Mouse (Mus musculus) Muller cell, postnatal 12 days (primary cell): ENCODE measurements around the gene Dppa5a.
"Not testable (repeated sequence)": the region's sequence is repeated elsewhere in the genome, so short reads cannot be mapped to it uniquely, and the experiment has no call there.

Experiments
- DNase-seq: peaks from one replicate; pipeline ENCODE4 v3.0.0-alpha.2; 2015; ENCODE audit errors: inconsistent ontology term

Gene Dppa5a

DNA sequence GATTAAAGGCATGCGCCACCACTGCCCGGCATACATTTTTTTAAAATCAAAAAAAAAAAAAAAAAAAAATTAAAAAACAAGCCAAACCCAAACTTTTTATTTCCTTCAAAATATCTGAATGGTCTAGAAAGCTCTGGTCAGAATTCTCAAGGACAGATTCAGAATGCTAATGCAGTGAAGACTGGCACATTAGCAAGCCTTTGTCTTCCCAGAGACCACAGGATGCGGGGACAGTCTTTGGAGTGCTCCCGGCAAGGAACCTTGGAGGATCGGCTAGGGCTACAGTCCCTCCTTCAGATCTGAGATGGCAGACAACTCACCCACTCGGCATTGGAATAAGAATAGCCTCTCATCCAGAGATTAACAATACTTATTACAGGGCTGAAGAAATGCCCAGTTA, 3.3 kb downstream of the Dppa5a start:
- DNase-seq, result no peak

GRCm38 (mm10) chr9:78363374-78363773, 4.6 kb downstream of the Dppa5a start:
- DNase-seq, result no peak

- DNase-seq, result no peak
Measured at GRCm38 (mm10) chr9:78360484-78360872, 7.5 kb downstream of the Dppa5a start.

GRCm38 (mm10) chr9:78359750-78360483, 8.1 kb downstream of the Dppa5a start:
- DNase-seq, result no peak

DNA sequence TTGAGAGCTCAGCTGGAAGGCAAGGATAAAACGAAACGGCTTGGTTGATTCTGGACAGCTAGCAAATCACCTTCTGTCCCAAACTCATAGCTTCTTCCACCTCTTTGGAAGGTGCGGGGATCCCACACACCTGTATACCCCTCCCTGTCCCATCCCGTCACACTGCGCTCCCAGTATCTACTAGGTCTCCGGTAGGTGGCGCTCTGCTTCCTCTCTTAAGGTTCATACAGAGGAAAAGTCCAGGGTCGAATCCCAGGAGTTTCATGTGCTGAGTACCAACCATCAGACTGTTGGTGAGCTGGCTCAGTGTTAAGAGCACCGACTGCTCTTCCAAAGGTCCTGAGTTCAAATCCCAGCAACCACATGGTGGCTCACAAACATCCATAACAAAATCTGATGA, 9.9 kb downstream of the Dppa5a start:
- DNase-seq, result peak; percentile 41

DNA sequence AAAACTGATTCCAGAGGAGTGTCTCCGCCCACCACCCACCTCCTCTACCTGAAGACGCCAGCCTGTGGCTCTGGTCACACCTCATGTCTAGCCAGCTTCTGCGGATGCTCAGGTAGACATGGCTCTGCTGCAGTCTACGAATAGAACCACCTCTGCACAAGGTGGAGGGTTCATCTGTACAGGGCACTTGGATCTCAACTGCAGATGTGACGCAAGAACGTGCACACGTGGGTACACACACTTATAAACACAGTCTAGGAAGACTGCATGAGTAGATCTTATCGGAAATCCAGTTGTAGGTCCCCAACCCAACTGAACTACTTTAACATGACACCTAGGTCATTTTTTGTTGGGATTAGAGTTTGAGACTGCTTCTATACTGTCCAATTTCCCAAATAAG, 12.4 kb downstream of the Dppa5a start, which contains the start of gene Gsta2:
TSS of gene Gsta2 (minus strand) at position 178 of the 400 bp plus-strand sequence.
- no peak for DNase-seq

GRCm38 (mm10) chr9:78354665-78355578, 13.1 kb downstream of the Dppa5a start:
- no peak for DNase-seq

DNA sequence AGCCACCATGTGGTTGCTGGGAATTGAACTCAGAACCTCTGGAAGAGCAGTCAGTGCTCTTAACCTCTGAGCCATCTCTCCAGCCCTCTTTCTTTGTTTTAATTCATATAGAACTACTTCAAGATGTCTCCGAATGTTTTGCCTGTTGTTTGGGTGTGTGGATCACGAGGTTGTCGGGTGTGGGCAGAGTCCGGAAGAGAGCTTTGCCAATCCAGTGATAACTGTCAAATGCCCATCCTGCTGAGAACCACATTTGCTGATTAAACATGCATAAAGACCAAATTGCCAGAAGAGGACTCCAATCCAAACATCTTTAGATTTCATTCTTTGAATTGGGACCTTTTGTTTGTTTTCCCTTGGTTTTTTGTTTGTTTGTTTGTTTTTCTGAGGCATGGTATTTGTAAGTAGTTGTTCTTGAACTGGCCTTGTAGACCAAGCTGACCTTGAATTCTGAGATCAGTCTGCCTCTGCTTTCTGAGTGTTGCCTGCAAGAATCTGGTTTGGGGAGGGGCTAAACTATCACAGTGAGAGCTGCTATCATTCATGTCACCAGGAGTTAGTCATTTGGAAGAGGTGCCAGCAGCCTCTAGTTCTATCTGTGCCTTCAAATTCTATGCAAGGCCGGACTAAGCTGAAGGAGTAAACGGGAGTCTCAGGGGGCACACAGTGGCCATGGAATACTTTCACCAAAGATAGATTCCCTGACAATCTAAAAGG, 16.3 kb downstream of the Dppa5a start:
- no peak for DNase-seq

DNA sequence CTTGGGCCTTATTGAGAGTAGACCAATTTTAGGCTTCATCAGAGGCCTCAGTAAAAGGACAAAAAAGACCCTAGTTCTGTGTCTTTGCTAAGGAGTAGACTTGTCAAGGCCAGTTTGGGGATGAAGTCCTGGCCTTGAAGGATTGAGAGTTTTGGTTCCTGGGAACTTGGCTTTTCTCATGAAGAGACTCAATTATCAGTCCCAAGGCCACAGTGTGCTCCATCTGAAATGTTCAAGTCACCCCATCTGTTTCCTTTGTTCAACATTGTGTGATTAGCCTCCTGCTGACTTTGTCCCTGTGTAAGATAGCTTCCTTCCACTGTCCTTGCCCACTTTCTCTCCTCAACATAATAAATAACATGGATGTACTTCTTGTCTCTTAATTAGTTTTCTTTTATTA, 18.0 kb downstream of the Dppa5a start:
- not testable (repeated sequence) for DNase-seq

DNA sequence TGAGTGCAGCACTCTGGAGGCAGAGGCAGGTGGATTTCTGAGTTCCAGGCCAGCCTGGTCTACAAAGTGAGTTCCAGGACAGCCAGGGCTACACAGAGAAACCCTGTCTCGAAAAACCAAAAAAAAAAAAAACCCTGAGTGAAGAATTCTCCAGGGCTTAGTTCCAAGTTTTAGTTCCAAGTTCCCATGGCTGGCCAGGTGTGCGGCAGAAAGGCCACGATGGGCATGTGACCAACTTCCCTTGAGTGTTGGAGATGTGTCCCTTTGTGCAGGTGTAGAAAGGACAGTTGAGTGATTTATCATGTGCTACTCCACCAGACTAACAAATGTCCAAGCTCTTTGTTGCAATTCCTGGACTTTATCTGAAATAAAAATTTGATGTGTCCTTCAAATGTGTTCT, 18.8 kb downstream of the Dppa5a start:
- not testable (repeated sequence) for DNase-seq

DNA sequence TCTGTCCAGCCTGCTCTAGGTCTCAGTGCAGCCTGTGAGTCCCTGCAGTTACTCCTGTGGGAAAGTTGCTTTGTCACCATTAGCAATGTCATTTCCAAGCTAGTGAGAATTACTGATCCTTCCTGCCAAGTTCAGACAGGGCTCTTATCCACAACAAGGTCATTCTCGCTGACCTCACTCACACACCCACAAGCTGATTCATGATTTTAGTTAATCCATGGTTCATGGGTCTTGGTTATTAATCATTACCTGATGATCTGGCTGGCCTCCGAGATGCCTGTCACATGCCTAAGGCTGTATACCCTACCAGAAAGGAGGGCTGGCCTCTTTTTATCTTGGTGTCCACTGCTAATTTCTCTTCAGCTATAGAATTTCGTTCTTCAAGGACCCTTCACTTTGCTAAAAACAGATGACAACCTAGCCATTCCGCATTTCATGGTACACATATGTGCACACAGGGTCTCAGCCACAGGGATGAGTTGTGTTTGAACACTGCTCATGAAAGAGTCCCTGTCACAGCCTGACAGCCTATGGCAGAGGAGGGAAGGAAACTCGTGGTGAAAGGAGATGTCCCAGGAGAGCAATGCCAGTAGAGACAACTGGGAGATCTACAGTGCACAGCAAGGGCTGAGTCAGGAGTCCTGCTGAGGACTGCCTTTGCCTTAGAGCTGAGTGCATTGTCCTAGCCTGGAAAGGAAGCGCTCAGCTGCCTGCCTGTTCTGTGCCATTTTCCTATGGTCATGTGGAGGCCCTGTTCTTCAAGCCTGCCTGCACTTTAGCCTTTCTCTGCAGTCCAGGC, 19.6 kb downstream of the Dppa5a start:
- DNase-seq, result peak; percentile 31

GRCm38 (mm10) chr9:78347004-78347403, 21.0 kb downstream of the Dppa5a start:
- no peak for DNase-seq

DNA sequence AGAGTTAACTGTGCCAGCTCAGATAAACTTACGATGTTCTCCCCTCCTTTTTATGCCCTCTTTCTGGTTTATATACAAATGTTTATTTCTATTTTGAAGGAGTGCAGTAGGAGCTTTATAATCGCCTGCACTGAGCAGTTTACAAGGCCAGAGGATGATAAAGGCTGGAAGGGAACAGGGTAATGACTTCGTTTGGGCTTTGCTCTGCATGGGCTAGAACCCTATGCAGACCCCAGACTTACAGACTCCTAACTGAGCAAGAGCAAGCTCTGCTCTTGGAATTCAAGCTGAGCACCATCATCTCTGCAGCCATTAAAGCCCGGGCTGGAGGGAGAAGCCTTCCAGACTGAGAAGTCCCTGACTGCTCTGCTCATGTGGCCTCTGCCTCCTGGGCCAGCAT, 22.7 kb downstream of the Dppa5a start:
- not testable (repeated sequence) for DNase-seq

- not testable (repeated sequence) for DNase-seq
Measured at GRCm38 (mm10) chr9:78343055-78343454, 24.9 kb downstream of the Dppa5a start.

DNA sequence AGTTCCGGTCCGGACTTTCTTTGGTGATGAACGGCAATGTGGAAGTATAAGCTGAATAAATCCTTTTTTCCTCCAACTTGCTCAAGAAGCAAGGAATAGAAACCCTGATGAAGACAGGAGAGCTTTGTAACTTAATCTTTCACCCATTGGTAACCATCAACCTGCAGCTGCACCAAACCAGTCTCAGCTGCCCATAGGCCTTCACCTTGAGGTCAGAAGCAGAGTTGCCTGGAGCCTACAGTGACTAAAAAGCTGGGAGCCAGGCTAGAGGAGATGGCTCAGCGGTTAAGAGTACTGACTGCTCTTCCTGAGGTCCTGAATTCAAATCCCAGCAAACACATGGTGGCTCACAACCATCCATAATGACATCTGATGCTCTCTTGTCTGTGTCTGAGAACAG, 25.5 kb downstream of the Dppa5a start:
- DNase-seq, result not testable (repeated sequence)

DNA sequence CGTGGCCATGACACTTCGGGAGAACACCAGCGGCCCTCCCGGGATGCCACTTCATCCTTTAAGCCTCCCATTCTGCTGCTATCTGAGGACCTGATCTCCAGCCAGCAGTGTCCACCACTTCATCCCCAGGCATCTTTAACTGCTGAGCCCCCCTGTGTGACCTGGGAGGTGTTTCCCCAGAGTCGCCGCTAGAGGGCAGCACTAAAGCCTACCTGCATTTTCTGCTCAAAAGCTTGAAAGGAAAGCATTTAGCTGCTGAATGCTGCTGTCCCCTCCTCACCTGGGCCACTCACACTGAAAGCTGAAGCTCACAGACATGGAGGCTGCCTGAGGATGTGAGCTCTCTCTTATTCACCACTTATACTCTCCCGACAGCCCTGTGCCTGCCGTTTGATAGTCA, 27.7 kb downstream of the Dppa5a start:
- peak; percentile 10 for DNase-seq

DNA sequence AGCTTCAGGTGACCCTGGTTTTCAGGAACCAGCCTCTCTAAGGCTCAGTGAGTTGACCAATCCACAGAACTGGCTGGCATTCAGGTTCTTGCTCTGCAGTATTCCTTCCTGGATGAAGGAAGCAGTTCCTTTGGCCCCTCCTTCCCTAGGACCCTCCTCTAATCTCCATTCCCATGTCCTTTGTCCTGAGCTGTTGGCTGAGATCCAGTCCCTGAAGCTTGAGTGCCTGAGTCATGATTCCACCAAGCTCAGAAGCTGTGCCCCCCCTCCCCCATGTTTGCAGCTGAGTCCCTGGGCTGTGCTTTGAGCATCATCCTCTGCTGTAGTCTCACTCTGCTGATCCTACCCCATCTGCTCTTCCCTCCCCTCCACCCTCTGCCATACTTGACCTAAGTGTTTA, 30.9 kb downstream of the Dppa5a start:
- peak; percentile 61 for DNase-seq

DNA sequence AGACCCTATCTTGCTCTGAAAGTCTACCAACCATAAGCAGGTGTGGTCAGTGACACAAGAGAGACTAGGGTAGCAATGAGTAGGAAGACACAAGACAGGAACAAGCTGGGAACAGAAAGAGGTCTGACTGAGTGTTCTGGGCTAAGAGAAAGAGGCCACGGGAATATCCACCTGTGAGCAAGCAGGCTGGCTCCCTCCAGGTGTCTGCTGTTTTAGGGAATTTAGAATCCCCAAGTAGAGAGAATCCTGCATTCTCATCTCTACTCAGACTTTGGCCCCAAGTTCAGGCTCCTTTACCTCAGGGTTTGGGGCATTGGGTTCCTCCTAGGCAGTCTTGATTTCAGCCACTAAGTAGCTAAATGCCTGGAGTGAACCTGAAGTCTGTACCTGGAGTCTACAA, 40.7 kb downstream of the Dppa5a start, which contains the start of gene Omt2b:
TSS of gene Omt2b (plus strand) at position 301 of the 400 bp plus-strand sequence.
- DNase-seq, result not testable (repeated sequence)

DNA sequence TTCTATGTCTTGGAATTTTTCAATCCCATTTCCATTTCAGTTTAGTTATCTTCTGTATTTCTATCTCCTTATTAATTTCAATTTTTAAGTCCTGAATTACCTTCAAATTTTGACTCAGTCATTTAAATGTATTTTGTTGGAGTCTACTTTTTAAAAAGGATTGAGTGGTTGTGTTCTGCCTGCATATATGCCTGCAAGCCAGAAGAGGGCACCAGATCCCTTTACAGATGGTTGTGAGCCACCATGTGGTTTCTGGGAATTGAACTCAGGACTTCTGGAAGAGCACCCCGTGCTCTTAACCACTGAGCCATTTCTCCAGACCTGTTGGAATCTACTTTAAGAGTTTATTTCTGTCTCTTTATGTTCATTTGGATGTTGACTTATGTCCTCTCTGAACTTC, 48.5 kb downstream of the Dppa5a start:
- DNase-seq, result peak; percentile 14
